Mouse (Mus musculus): ENCODE measurements around the gene Barhl2. TPM values are rescaled to one million over a fixed set of nuclear protein-coding genes. Genes with fewer than 3 reads are reported as not detected.

The Barhl2 gene
- polyA plus RNA-seq, 1 experiment from 2014 or later = not detected

- Histone ChIP-seq H3K9me3 (replicated peaks) (no peaks in the 10 kb centered on the region), H3K36me3 (no peaks in the 10 kb centered on the region), H3K4me2 (peak overlapping the region; percentile 29; the same call in 1 of the 2 replicates), H3K4me3 (peak overlapping the region; percentile 19; the same call in 1 of the 2 replicates), H3K4me1 (replicated peaks) (peaks cover 31% of the 10 kb centered on the region), H3K27me3 (peaks cover 94% of the 10 kb centered on the region), H3K9ac (no peak overlapping the region), H3K27ac (no peak overlapping the region)
- 0% methylated on average over 13 of the region's 13 CpGs for WGBS
- no peak for ATAC-seq (replicated peaks; ENCODE audit: insufficient number of reproducible peaks, insufficient read depth, low FRiP score, low read depth)
Observed at GRCm38 (mm10) chr5:106453886-106454321, 4.1 kb downstream of the Barhl2 start.

- peak overlapping the region; percentile 29; the same call in 1 of the 2 replicates for H3K4me2 ChIP-seq
- peak overlapping the region; percentile 19; the same call in 1 of the 2 replicates for H3K4me3 ChIP-seq
Observed at GRCm38 (mm10) chr5:106453181-106453885, 4.6 kb downstream of the Barhl2 start.

GRCm38 (mm10) chr5:106452686-106453085 lies 5.3 kb downstream of the Barhl2 start:
- Histone ChIP-seq H3K27me3 (peaks cover 94% of the 10 kb centered on the region), H3K9ac (no peak overlapping the region), H3K27ac (no peak overlapping the region), H3K4me1 (replicated peaks) (peaks cover 19% of the 10 kb centered on the region), H3K4me3 (no peak overlapping the region), H3K4me2 (no peak overlapping the region), H3K9me3 (replicated peaks) (no peaks in the 10 kb centered on the region), H3K36me3 (no peaks in the 10 kb centered on the region)
- ATAC-seq (replicated peaks; ENCODE audit: insufficient number of reproducible peaks, insufficient read depth, low FRiP score, low read depth) = no peak
- 8% methylated on average over 3 of the region's 4 CpGs for WGBS

More at GRCm38 (mm10) chr5:106453181-106453885, 4.6 kb downstream of the Barhl2 start:
- no peak for ATAC-seq (replicated peaks; ENCODE audit: insufficient number of reproducible peaks, insufficient read depth, low FRiP score, low read depth)
- Histone ChIP-seq H3K27ac (no peak overlapping the region), H3K9ac (no peak overlapping the region), H3K9me3 (replicated peaks) (no peaks in the 10 kb centered on the region), H3K36me3 (no peaks in the 10 kb centered on the region), H3K27me3 (peaks cover 94% of the 10 kb centered on the region), H3K4me1 (replicated peaks) (peaks cover 25% of the 10 kb centered on the region)
- under 1% methylated on average over 45 of the region's 45 CpGs for WGBS

GRCm38 (mm10) chr5:106451681-106452440 lies 6.1 kb downstream of the Barhl2 start:
- Histone ChIP-seq H3K36me3 (no peaks in the 10 kb centered on the region), H3K27ac (no peak overlapping the region), H3K4me2 (peak overlapping the region; percentile 25; the same call in 1 of the 2 replicates), H3K4me3 (peak overlapping the region; percentile 19; the same call in 1 of the 2 replicates), H3K9me3 (replicated peaks) (no peaks in the 10 kb centered on the region), H3K9ac (no peak overlapping the region), H3K27me3 (peaks cover 94% of the 10 kb centered on the region), H3K4me1 (replicated peaks) (peaks cover 12% of the 10 kb centered on the region)
- WGBS = 1% methylated on average over 32 of the region's 32 CpGs
- no peak for ATAC-seq (replicated peaks; ENCODE audit: insufficient number of reproducible peaks, insufficient read depth, low FRiP score, low read depth)

- H3K27me3 ChIP-seq = peaks cover 97% of the 10 kb centered on the region
- H3K36me3 ChIP-seq = no peaks in the 10 kb centered on the region
- WGBS = 14% methylated on average over 5 of the region's 5 CpGs
- ATAC-seq (replicated peaks; ENCODE audit: insufficient number of reproducible peaks, insufficient read depth, low FRiP score, low read depth) = no peak
- peaks cover 12% of the 10 kb centered on the region for H3K4me1 ChIP-seq (replicated peaks)
- no peaks in the 10 kb centered on the region for H3K9me3 ChIP-seq (replicated peaks)
- H3K4me3 ChIP-seq = no peak overlapping the region
- H3K27ac ChIP-seq = no peak overlapping the region
- H3K4me2 ChIP-seq = no peak overlapping the region
- H3K9ac ChIP-seq = no peak overlapping the region
Observed at GRCm38 (mm10) chr5:106450426-106451160, 7.4 kb downstream of the Barhl2 start.

GRCm38 (mm10) chr5:106449720-106450425 lies 8.1 kb downstream of the Barhl2 start:
- Histone ChIP-seq H3K4me2 (no peak overlapping the region), H3K9me3 (replicated peaks) (no peaks in the 10 kb centered on the region), H3K27ac (no peak overlapping the region), H3K36me3 (no peaks in the 10 kb centered on the region), H3K9ac (no peak overlapping the region), H3K4me1 (replicated peaks) (peaks cover 12% of the 10 kb centered on the region), H3K27me3 (peaks cover 96% of the 10 kb centered on the region), H3K4me3 (no peak overlapping the region)
- ATAC-seq (replicated peaks; ENCODE audit: insufficient number of reproducible peaks, insufficient read depth, low FRiP score, low read depth) = no peak
- WGBS = 16% methylated on average over 4 of the region's 4 CpGs

- Histone ChIP-seq H3K4me1 (replicated peaks) (peaks cover 12% of the 10 kb centered on the region), H3K27me3 (peaks cover 89% of the 10 kb centered on the region), H3K4me2 (no peak overlapping the region), H3K9ac (no peak overlapping the region), H3K9me3 (replicated peaks) (no peaks in the 10 kb centered on the region), H3K4me3 (no peak overlapping the region), H3K36me3 (no peaks in the 10 kb centered on the region), H3K27ac (no peak overlapping the region)
- ATAC-seq (replicated peaks; ENCODE audit: insufficient number of reproducible peaks, insufficient read depth, low FRiP score, low read depth) = no peak
- WGBS = 4% methylated on average over 6 of the region's 6 CpGs
Observed at GRCm38 (mm10) chr5:106448798-106449125, 9.2 kb downstream of the Barhl2 start.

- H3K9me3 ChIP-seq (replicated peaks) = no peaks in the 10 kb centered on the region
- H3K36me3 ChIP-seq = no peaks in the 10 kb centered on the region
- no peak overlapping the region for H3K27ac ChIP-seq
- peaks cover 6% of the 10 kb centered on the region for H3K4me1 ChIP-seq (replicated peaks)
- WGBS = 4% methylated on average over 50 of the region's 50 CpGs
- H3K4me3 ChIP-seq = no peak overlapping the region
- no peak overlapping the region for H3K4me2 ChIP-seq
- peaks cover 87% of the 10 kb centered on the region for H3K27me3 ChIP-seq
- ATAC-seq (replicated peaks; ENCODE audit: insufficient number of reproducible peaks, insufficient read depth, low FRiP score, low read depth) = no peak
- no peak overlapping the region for H3K9ac ChIP-seq
Observed at GRCm38 (mm10) chr5:106447951-106448797, 9.8 kb downstream of the Barhl2 start.

GRCm38 (mm10) chr5:106447091-106447820 lies 10.7 kb downstream of the Barhl2 start:
- no peak overlapping the region for H3K4me2 ChIP-seq
- peaks cover 84% of the 10 kb centered on the region for H3K27me3 ChIP-seq
- no peak overlapping the region for H3K27ac ChIP-seq
- 38% methylated on average over 14 of the region's 14 CpGs for WGBS
- H3K36me3 ChIP-seq = no peaks in the 10 kb centered on the region
- peaks cover 4% of the 10 kb centered on the region; the same call in 1 of the 2 replicates for H3K4me1 ChIP-seq (replicated peaks)
- ATAC-seq (replicated peaks; ENCODE audit: insufficient number of reproducible peaks, insufficient read depth, low FRiP score, low read depth) = no peak
- H3K9me3 ChIP-seq (replicated peaks) = no peaks in the 10 kb centered on the region
- H3K9ac ChIP-seq = no peak overlapping the region
- no peak overlapping the region for H3K4me3 ChIP-seq

GRCm38 (mm10) chr5:106446593-106446992 lies 11.4 kb downstream of the Barhl2 start:
- Histone ChIP-seq H3K27me3 (peaks cover 77% of the 10 kb centered on the region), H3K4me3 (no peak overlapping the region), H3K27ac (no peak overlapping the region), H3K4me2 (no peak overlapping the region), H3K9ac (no peak overlapping the region), H3K9me3 (replicated peaks) (no peaks in the 10 kb centered on the region), H3K36me3 (no peaks in the 10 kb centered on the region), H3K4me1 (replicated peaks) (no peaks in the 10 kb centered on the region)
- ATAC-seq (replicated peaks; ENCODE audit: insufficient number of reproducible peaks, insufficient read depth, low FRiP score, low read depth) = no peak
- 4% methylated on average over 8 of the region's 8 CpGs for WGBS

Data from heart, embryonic 15.5 days (tissue).